Mouse (Mus musculus) liver, embryonic 15.5 days (tissue): ENCODE measurements around the gene Evi2b. TPM values are rescaled to one million over a fixed set of nuclear protein-coding genes. Genes with fewer than 3 reads are reported as not detected.

ENCODE experiments used
- ATAC-seq: fragments of 200-750 bp; cut with Nextera tagmentation; 2 replicates; pipeline ENCODE4 v1.8.0; 2017; ENCODE audit warnings: moderate number of reproducible peaks, mild to moderate bottlenecking, moderate library complexity; ENCODE audit not compliant: insufficient read depth
- H3K27ac ChIP-seq: fragments of 300-500 bp; sonication (generic); replicated peaks from 2 replicates; pipeline ENCODE4 v1.5.1; 2015; ENCODE audit warnings: mild to moderate bottlenecking, inconsistent platforms
- H3K27me3 ChIP-seq: fragments of 300-500 bp; sonication (generic); 2 replicates; pipeline ENCODE4 v1.6.1; 2015; ENCODE audit warnings: mild to moderate bottlenecking, inconsistent platforms
- H3K36me3 ChIP-seq: fragments of 300-500 bp; sonication (generic); replicated peaks from 2 replicates; pipeline ENCODE4 v1.6.1; 2015; ENCODE audit warnings: moderate library complexity, mild to moderate bottlenecking, inconsistent platforms
- H3K4me1 ChIP-seq: fragments of 300-500 bp; sonication (generic); replicated peaks from 2 replicates; pipeline ENCODE4 v1.6.1; 2015; ENCODE audit warnings: inconsistent platforms
- H3K4me2 ChIP-seq: fragments of 300-500 bp; sonication (generic); 2 replicates; pipeline ENCODE4 v1.6.1; 2015; ENCODE audit warnings: moderate library complexity, mild to moderate bottlenecking, inconsistent platforms
- H3K4me3 ChIP-seq: fragments of 300-500 bp; sonication (generic); replicated peaks from 2 replicates; pipeline ENCODE4 v1.5.1; 2015; ENCODE audit warnings: mild to moderate bottlenecking, inconsistent platforms
- H3K9ac ChIP-seq: fragments of 300-500 bp; sonication (generic); 2 replicates; pipeline ENCODE4 v1.6.1; 2015; ENCODE audit warnings: moderate library complexity, mild to moderate bottlenecking, inconsistent platforms
- H3K9me3 ChIP-seq: fragments of 300-500 bp; sonication (generic); replicated peaks from 2 replicates; pipeline ENCODE4 v1.6.1; 2016; ENCODE audit warnings: inconsistent platforms
- WGBS: fragments of 180-500 bp; shearing (Covaris S2); methylation state at CpG from one replicate; pipeline ENCODE4 v1.1.7; 2015; ENCODE audit warnings: mixed read lengths; ENCODE audit not compliant: insufficient replicate concordance; 5-methylcytosine and 5-hydroxymethylcytosine counted together
- polyA plus RNA-seq: library from polyadenylated mRNA; unstranded; fragments of >200 nt; fragmentation: Nextera tagmentation; extraction: Ambion mirVana; gene quantifications from 2 replicates; pipeline ENCODE4 v1.2.1, GENCODE M21; 2015

The Evi2b gene
- polyA plus RNA-seq, 1 experiment from 2014 or later = 5.2 TPM

- H3K27ac ChIP-seq = no peak overlapping the region
- H3K36me3 ChIP-seq = no peaks in the 10 kb centered on the region
- H3K4me2 ChIP-seq = no peak overlapping the region
- H3K27me3 ChIP-seq = no peaks in the 10 kb centered on the region
- 0 out of 2 replicates have a peak, but pooled peaks cover 5% of the 10 kb centered on the region for H3K4me1 ChIP-seq
- H3K4me3 ChIP-seq = no peak overlapping the region
- H3K9me3 ChIP-seq = no peaks in the 10 kb centered on the region
- no peak for ATAC-seq
- H3K9ac ChIP-seq = no peak overlapping the region
Observed at GRCm38 (mm10) chr11:79484721-79485120, 38.8 kb downstream of the Evi2b start.

GRCm38 (mm10) chr11:79483876-79484528 lies 39.6 kb downstream of the Evi2b start:
- H3K4me1 ChIP-seq = 0 out of 2 replicates have a peak, but pooled peaks cover 5% of the 10 kb centered on the region
- no peak overlapping the region for H3K4me2 ChIP-seq
- H3K4me3 ChIP-seq = no peak overlapping the region
- no peaks in the 10 kb centered on the region for H3K27me3 ChIP-seq
- no peak overlapping the region for H3K27ac ChIP-seq
- no peak for ATAC-seq
- WGBS = 75% methylated on average over 7 of the region's 7 CpGs
- no peak overlapping the region for H3K9ac ChIP-seq
- no peaks in the 10 kb centered on the region for H3K9me3 ChIP-seq
- no peaks in the 10 kb centered on the region for H3K36me3 ChIP-seq

GRCm38 (mm10) chr11:79483392-79483791 lies 40.2 kb downstream of the Evi2b start:
- Histone ChIP-seq H3K36me3 (no peaks in the 10 kb centered on the region), H3K4me3 (no peak overlapping the region), H3K9me3 (no peaks in the 10 kb centered on the region), H3K4me2 (no peak overlapping the region), H3K27ac (no peak overlapping the region), H3K27me3 (no peaks in the 10 kb centered on the region), H3K9ac (no peak overlapping the region), H3K4me1 (0 out of 2 replicates have a peak, but pooled peaks cover 3% of the 10 kb centered on the region)
- ATAC-seq = no peak
- WGBS = 84% methylated on average over 6 of the region's 6 CpGs

- no peak overlapping the region for H3K4me2 ChIP-seq
- no peak overlapping the region for H3K27ac ChIP-seq
- 72% methylated on average over 1 of the region's 1 CpGs for WGBS
- H3K9me3 ChIP-seq = no peaks in the 10 kb centered on the region
- H3K4me1 ChIP-seq = no peaks in the 10 kb centered on the region
- H3K27me3 ChIP-seq = no peaks in the 10 kb centered on the region
- H3K4me3 ChIP-seq = no peak overlapping the region
- no peak for ATAC-seq
- peaks cover 7% of the 10 kb centered on the region; the same call in 1 of the 2 replicates for H3K36me3 ChIP-seq
- H3K9ac ChIP-seq = no peak overlapping the region
Observed at GRCm38 (mm10) chr11:79468097-79468496, 55.5 kb downstream of the Evi2b start.

Other genes with a start within 250 kb of the Evi2b start
- not detected in 2 replicates for gene Gm9964, start 226.9 kb downstream of the Evi2b start, polyA plus RNA-seq
- gene Nf1, start 184.1 kb downstream of the Evi2b start, polyA plus RNA-seq = 0.92 and 1.0 TPM in 2 replicates
- gene Omg, start 19.7 kb downstream of the Evi2b start, polyA plus RNA-seq = not detected in 2 replicates
- gene Evi2, start 6.8 kb upstream of the Evi2b start, polyA plus RNA-seq = 0.75 and 0.82 TPM in 2 replicates
- 5.9 and 6.3 TPM in 2 replicates for gene Evi2a, start 6.8 kb upstream of the Evi2b start, polyA plus RNA-seq
- gene Rab11fip4, start 67.5 kb upstream of the Evi2b start, polyA plus RNA-seq = 0.90 and 1.1 TPM in 2 replicates